Mouse (Mus musculus): ENCODE results near the gene Elane. TPM values are rescaled to one million over a fixed set of nuclear protein-coding genes. Genes with fewer than 3 reads are reported as not detected.

Gene Elane
- polyA plus RNA-seq, 1 experiment = not detected

GRCm38 (mm10) chr10:79843476-79843875, 42.6 kb upstream of the Elane start:
- no peaks in the 10 kb centered on the region for H3K27me3 ChIP-seq (ENCODE audit: control insufficient read depth, insufficient read depth, insufficient read length)
- H3K36me3 ChIP-seq (ENCODE audit: control insufficient read depth, insufficient read depth) = no peaks in the 10 kb centered on the region
- no peak for TF ChIP-seq USF1 (IDR thresholded peaks at IDR 0.05; ENCODE audit: low read depth)
- H3K4me3 ChIP-seq (ENCODE audit: insufficient read depth, poor library complexity, severe bottlenecking) = no peak overlapping the region
- no peaks in the 10 kb centered on the region for H3K79me3 ChIP-seq (ENCODE audit: low read depth)
- no peaks in the 10 kb centered on the region for H3K79me2 ChIP-seq (ENCODE audit: control insufficient read depth, insufficient read depth)
- no peak overlapping the region for H3ac ChIP-seq (ENCODE audit: control insufficient read depth, insufficient read length, low read depth)

- no peak overlapping the region for H3K4me3 ChIP-seq (ENCODE audit: insufficient read depth, poor library complexity, severe bottlenecking)
- H3K79me2 ChIP-seq (ENCODE audit: control insufficient read depth, insufficient read depth) = peaks cover 3% of the 10 kb centered on the region
- TF ChIP-seq MAX (IDR thresholded peaks at IDR 0.05) (no peak), CTCF (IDR thresholded peaks at IDR 0.05; ENCODE audit: control insufficient read depth, insufficient read depth, insufficient read length) (no peak), MYOD1 (IDR thresholded peaks at IDR 0.05; ENCODE audit: control insufficient read depth, insufficient read length, low read depth) (no peak), MYOG (IDR thresholded peaks at IDR 0.05; ENCODE audit: control insufficient read depth, extremely low read depth, insufficient read length) (no peak), FOSL1 (IDR thresholded peaks at IDR 0.05; ENCODE audit: insufficient read depth, low read length, poor library complexity, severe bottlenecking) (no peak), CEBPB (IDR thresholded peaks at IDR 0.05; ENCODE audit: low read depth) (no peak), USF1 (IDR thresholded peaks at IDR 0.05; ENCODE audit: low read depth) (no peak)
- no peaks in the 10 kb centered on the region for H3K36me3 ChIP-seq (ENCODE audit: control insufficient read depth, insufficient read depth)
- no peaks in the 10 kb centered on the region for H3K79me3 ChIP-seq (ENCODE audit: low read depth)
- H3ac ChIP-seq (ENCODE audit: control insufficient read depth, insufficient read length, low read depth) = no peak overlapping the region
- no peaks in the 10 kb centered on the region for H3K27me3 ChIP-seq (ENCODE audit: control insufficient read depth, insufficient read depth, insufficient read length)
Measured at GRCm38 (mm10) chr10:79846553-79846952, 39.5 kb upstream of the Elane start.

GRCm38 (mm10) chr10:79849941-79850628, 36.0 kb upstream of the Elane start:
- no peak for TF ChIP-seq FOSL1 (IDR thresholded peaks at IDR 0.05; ENCODE audit: insufficient read depth, low read length, poor library complexity, severe bottlenecking)
- no peak for TF ChIP-seq CTCF (IDR thresholded peaks at IDR 0.05; ENCODE audit: control insufficient read depth, insufficient read depth, insufficient read length)
- no peak for TF ChIP-seq MYOD1 (IDR thresholded peaks at IDR 0.05; ENCODE audit: control insufficient read depth, insufficient read length, low read depth)
- no peak for TF ChIP-seq USF1 (IDR thresholded peaks at IDR 0.05; ENCODE audit: low read depth)
- TF ChIP-seq CEBPB (IDR thresholded peaks at IDR 0.05; ENCODE audit: low read depth) = no peak
- no peak for TF ChIP-seq MAX (IDR thresholded peaks at IDR 0.05)
- TF ChIP-seq MYOG (IDR thresholded peaks at IDR 0.05; ENCODE audit: control insufficient read depth, extremely low read depth, insufficient read length) = no peak
- no peak overlapping the region for H3K4me3 ChIP-seq (ENCODE audit: insufficient read depth, poor library complexity, severe bottlenecking)
- no peak overlapping the region for H3ac ChIP-seq (ENCODE audit: control insufficient read depth, insufficient read length, low read depth)
- H3K79me2 ChIP-seq (ENCODE audit: control insufficient read depth, insufficient read depth) = peaks cover 27% of the 10 kb centered on the region
- no peaks in the 10 kb centered on the region for H3K27me3 ChIP-seq (ENCODE audit: control insufficient read depth, insufficient read depth, insufficient read length)
- peaks cover 13% of the 10 kb centered on the region for H3K79me3 ChIP-seq (ENCODE audit: low read depth)
- no peaks in the 10 kb centered on the region for H3K36me3 ChIP-seq (ENCODE audit: control insufficient read depth, insufficient read depth)

- Histone ChIP-seq H3K4me3 (ENCODE audit: insufficient read depth, poor library complexity, severe bottlenecking) (no peak overlapping the region), H3K79me2 (ENCODE audit: control insufficient read depth, insufficient read depth) (peaks cover 42% of the 10 kb centered on the region), H3K27me3 (ENCODE audit: control insufficient read depth, insufficient read depth, insufficient read length) (no peaks in the 10 kb centered on the region), H3K36me3 (ENCODE audit: control insufficient read depth, insufficient read depth) (peaks cover 10% of the 10 kb centered on the region), H3ac (ENCODE audit: control insufficient read depth, insufficient read length, low read depth) (no peak overlapping the region), H3K79me3 (ENCODE audit: low read depth) (peaks cover 29% of the 10 kb centered on the region)
- no peak for TF ChIP-seq FOSL1 (IDR thresholded peaks at IDR 0.05; ENCODE audit: insufficient read depth, low read length, poor library complexity, severe bottlenecking)
- TF ChIP-seq CTCF (IDR thresholded peaks at IDR 0.05; ENCODE audit: control insufficient read depth, insufficient read depth, insufficient read length) = no peak
- no peak for TF ChIP-seq MAX (IDR thresholded peaks at IDR 0.05)
- no peak for TF ChIP-seq USF1 (IDR thresholded peaks at IDR 0.05; ENCODE audit: low read depth)
- TF ChIP-seq MYOD1 (IDR thresholded peaks at IDR 0.05; ENCODE audit: control insufficient read depth, insufficient read length, low read depth) = no peak
- no peak for TF ChIP-seq CEBPB (IDR thresholded peaks at IDR 0.05; ENCODE audit: low read depth)
- no peak for TF ChIP-seq MYOG (IDR thresholded peaks at IDR 0.05; ENCODE audit: control insufficient read depth, extremely low read depth, insufficient read length)
Measured at GRCm38 (mm10) chr10:79851653-79852052, 34.4 kb upstream of the Elane start.

GRCm38 (mm10) chr10:79852107-79852789, 33.8 kb upstream of the Elane start:
- Histone ChIP-seq H3K4me3 (ENCODE audit: insufficient read depth, poor library complexity, severe bottlenecking) (no peak overlapping the region), H3K79me2 (ENCODE audit: control insufficient read depth, insufficient read depth) (peaks cover 48% of the 10 kb centered on the region), H3K36me3 (ENCODE audit: control insufficient read depth, insufficient read depth) (peaks cover 16% of the 10 kb centered on the region), H3K79me3 (ENCODE audit: low read depth) (peaks cover 35% of the 10 kb centered on the region), H3K27me3 (ENCODE audit: control insufficient read depth, insufficient read depth, insufficient read length) (no peaks in the 10 kb centered on the region), H3ac (ENCODE audit: control insufficient read depth, insufficient read length, low read depth) (peak overlapping the region; percentile 59)
- no peak for TF ChIP-seq CTCF (IDR thresholded peaks at IDR 0.05; ENCODE audit: control insufficient read depth, insufficient read depth, insufficient read length)
- no peak for TF ChIP-seq MYOD1 (IDR thresholded peaks at IDR 0.05; ENCODE audit: control insufficient read depth, insufficient read length, low read depth)
- TF ChIP-seq MYOG (IDR thresholded peaks at IDR 0.05; ENCODE audit: control insufficient read depth, extremely low read depth, insufficient read length) = no peak
- no peak for TF ChIP-seq FOSL1 (IDR thresholded peaks at IDR 0.05; ENCODE audit: insufficient read depth, low read length, poor library complexity, severe bottlenecking)
- no peak for TF ChIP-seq USF1 (IDR thresholded peaks at IDR 0.05; ENCODE audit: low read depth)
- no peak for TF ChIP-seq MAX (IDR thresholded peaks at IDR 0.05)
- no peak for TF ChIP-seq CEBPB (IDR thresholded peaks at IDR 0.05; ENCODE audit: low read depth)
